Mouse (Mus musculus) left cerebral cortex, postnatal 10 days (tissue): ENCODE data around the gene Spindoc. TPM values are rescaled to one million over a fixed set of nuclear protein-coding genes. Genes with fewer than 3 reads are reported as not detected.

ENCODE experiments used
- DNase-seq, 2 experiments: peaks; one replicate each; pipeline ENCODE4 v3.0.0; 2021 to 2022; ENCODE audit warnings: low spot score in 2 of 2, mixed read lengths in 1 of 2; ENCODE audit errors: extremely low spot score in 1 of 2
- intact Hi-C: fragments of 180-260 bp; cut with DNase I; formaldehyde crosslinking; loops from one replicate; pipeline ENCODE4 v1.15.1; 2025
- total RNA-seq, 2 experiments: library from RNA; stranded (reverse); gene quantifications; 2 replicates each; pipeline ENCODE4 v1.2.3; 2021

Gene Spindoc
- total RNA-seq, 2 experiments from 2014 or later: 33.4 to 38.2 TPM

DNA sequence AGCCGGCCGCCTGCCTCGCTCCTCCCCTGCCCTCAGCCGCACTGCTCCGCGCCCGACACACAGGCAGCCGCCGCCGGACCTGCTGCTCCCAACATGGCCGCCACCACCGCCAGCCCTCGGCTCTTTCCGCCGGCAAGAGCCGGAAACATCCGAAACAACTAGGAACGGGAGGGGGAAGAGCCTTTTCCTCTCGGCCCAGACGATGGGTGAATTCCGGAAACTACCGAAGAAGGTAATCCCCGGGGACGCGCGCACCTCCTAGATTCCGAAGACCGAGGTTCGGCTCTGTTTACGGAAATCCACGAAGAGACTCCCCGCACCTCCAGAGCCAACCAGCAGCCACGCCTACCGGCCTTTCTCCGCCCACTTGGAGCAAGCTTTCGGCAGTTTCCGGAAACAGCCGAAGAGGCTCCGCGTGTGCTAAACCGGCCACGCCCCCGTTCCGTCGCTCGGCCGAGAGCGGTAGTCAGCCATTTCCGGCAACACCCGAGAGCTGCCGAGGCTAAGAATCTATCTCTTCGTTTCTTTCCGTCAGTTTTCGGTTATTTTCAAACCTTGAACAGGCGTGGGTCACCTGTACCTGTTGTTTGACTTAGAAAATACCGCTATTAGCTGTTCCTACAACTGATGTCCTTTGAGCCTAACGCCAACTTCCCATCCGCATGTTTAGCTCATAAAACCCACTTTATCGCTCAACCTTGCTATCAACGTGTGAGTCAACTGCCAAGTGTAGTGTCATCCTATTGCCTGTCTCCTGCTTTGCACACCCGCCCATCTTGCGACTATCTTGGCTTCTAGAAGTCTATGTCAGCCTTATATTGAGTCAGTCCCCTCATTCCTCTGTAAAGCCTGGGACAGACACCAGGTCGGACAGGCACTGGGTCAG, 41.0 kb downstream of the Spindoc start, which contains the start of gene Mark2:
Gene Mark2 (minus strand): TSS at position 349 of the 886 bp plus-strand sequence.
- peak; percentile 99 for DNase-seq
- intact Hi-C loops: loop anchor here (2.0 to 5.0 kb wide), 2 partner anchors 63 to 279 kb away; no protein-coding TSS in a partner anchor

DNA sequence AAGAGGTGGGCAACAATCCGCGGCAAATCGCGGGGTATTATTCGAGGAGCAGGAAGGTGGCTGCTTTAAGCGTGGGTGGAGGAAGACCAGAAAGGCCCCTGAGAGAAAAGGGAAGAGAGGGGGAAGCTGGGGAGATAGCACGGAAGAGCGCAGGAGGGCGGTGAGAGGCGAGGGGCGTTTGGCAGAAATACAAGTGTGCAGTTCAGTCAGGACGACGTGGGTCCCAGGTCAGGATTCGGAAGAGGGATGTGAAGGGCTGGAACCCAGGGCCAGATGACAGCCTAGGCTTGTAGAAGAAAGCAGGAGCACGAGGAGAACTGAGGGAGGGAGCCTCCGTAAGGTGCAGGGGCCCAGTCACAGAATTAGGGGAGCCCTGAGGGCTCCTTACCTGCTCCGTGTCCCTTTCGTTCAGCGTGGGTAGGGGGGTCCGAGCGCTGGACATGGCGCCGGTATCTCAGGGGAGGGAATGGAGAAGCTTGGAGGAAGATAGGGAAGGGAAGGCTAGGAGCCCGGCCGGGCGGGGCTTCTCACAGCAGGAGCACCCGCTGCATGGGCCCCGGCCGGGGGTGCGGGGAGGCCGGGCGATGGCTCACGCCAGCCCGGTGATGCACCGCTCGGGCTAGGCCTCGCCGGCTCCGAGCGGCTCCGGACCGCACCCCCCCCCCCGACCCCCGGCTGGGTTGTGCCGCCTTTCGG, 41.9 kb downstream of the Spindoc start:
- peak in 1 of 2 experiments; percentile 44 for DNase-seq
- intact Hi-C loops: loop anchor here (2.0 to 5.0 kb wide), 2 partner anchors 62 to 279 kb away; no protein-coding TSS in a partner anchor

GRCm38 (mm10) chr19:7340371-7340779, 42.4 kb downstream of the Spindoc start:
- intact Hi-C loops: loop anchor here (2.0 to 5.0 kb wide), 2 partner anchors 62 to 278 kb away; no protein-coding TSS in a partner anchor
- DNase-seq: peak; percentile 30 to 34

GRCm38 (mm10) chr19:7339867-7340266, 42.9 kb downstream of the Spindoc start:
- intact Hi-C loops: loop anchor here (2.0 to 5.0 kb wide), 2 partner anchors 61 to 278 kb away; no protein-coding TSS in a partner anchor
- DNase-seq: no peak

- no peak for DNase-seq
- intact Hi-C loops: no loop called here
Measured at GRCm38 (mm10) chr19:7339026-7339425, 43.8 kb downstream of the Spindoc start.

DNA sequence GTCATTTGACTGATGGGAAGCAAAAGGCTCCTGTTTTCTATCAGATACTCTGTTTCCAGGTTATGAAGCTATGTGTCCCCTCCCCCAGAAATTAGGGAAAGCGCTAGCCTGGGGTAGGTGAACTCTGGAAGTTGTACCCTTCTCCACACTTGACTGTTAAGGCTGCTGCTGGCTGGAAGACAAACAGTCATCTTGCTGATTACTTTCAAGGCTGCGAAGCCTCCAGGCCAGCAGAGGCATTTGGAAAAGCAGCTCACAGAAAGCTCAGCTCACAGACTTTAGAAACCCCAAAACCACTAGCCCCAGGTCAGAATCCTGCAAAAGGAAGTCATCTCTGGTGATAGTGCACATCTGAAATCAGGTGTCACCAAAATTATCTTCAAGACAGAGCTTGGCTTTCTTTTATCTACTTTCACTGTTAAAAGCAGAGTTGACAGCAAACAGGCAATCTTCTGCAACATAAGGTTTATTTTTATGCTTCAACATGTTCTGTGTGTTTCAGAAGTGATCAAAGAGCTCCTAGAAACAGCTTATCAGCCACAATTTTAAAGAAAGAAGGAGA, 44.9 kb downstream of the Spindoc start:
- no peak for DNase-seq
- intact Hi-C loops: no loop called here

DNA sequence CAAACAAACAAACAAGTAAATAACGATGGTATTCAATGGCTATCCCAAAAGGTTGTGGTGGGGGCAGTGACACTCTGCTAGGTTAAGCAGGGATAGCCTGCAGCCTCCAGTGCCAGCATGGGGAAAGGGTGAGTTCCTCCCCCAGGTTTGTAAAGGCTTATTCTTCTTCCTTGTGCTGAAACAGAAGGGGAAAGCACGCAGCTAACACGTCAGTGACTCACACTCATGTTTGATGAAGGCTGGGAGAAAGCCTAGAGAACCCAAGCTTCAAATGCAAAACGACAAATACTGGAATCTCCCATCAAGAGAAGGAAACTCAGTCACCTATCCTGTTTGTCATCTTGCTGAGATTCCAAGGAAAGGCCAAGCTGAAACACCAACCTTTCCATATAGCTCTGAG, 47.1 kb downstream of the Spindoc start:
- DNase-seq: no peak
- intact Hi-C loops: no loop called here

- no peak for DNase-seq
- intact Hi-C loops: no loop called here
Measured at GRCm38 (mm10) chr19:7334049-7334448, 48.7 kb downstream of the Spindoc start.

DNA sequence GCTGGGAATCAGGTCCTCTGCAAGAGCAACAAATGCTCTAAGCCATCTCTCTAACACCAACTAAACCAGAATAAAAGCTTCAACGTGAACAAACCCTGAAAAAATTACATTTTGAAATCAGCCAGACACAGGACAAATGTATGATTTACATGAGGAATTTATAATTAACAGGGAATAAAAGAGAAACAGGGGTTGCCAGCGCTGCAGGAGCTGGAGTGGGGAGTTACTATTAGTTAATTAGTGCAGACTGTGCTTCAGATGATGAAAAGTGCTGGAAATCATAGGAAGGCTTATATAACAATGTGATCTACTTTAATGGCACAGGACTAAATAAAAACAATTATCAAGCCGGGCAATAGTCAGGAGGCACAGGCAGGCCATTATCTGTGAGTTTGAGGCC, 61.4 kb downstream of the Spindoc start:
- intact Hi-C loops: no loop called here
- no peak for DNase-seq

DNA sequence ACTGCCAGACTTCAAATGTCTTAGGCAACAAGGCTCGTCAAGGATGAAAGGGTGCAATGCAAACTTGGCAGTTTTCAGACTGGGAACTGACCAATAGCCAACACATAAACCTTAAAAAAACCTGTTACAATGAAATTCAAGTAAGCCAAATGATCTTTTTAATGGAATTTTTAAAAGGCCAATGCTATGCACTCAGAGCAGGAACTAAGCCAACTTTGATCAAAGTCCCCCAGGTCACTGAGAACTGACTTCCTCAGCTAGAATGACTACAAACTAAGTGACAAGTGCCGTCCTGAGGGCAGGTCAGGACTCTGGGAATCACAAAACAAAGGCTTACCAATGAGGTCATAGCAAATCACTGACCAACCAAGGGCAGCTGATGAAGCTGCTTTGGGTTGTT, 62.6 kb downstream of the Spindoc start:
- no peak for DNase-seq
- intact Hi-C loops: no loop called here

DNA sequence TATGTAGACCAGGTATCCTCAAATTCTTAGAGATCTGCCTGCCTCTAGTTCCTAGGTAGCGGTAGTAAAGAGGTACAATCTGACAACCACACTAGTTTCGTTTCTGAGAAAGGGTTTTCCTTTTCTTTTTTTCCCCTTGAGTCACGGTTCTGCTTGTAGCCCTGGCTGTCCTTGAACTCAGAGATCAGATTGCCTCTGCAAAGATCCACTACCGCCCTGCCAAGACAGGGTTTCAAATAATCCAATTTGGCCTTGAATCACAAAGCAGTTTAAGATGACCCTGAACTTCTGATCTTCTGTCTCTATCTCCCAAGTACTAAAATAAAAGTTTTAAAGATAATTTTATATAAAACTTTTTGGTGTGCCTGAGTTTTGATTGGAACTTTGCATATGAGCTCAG, 65.1 kb downstream of the Spindoc start:
- DNase-seq: no peak
- intact Hi-C loops: no loop called here

DNA sequence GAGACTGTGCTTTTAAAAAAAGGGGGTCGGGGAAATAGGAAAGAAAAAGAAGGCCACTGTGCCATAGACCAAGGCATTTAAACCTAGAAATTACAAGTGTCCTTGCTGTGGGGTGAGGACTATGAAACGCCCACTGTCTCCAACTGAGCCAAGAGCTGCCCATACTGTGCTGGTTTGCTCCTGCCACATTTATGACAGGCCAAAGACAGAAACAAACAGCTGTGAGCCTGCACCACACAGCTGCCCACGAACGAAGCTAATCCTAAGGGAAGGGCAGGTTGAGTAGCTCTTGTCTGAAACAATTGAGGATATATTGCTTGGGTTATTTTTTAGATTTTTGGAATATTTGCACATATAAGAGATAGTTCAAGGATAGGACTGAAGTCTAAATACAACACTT, 66.0 kb downstream of the Spindoc start:
- intact Hi-C loops: no loop called here

DNA sequence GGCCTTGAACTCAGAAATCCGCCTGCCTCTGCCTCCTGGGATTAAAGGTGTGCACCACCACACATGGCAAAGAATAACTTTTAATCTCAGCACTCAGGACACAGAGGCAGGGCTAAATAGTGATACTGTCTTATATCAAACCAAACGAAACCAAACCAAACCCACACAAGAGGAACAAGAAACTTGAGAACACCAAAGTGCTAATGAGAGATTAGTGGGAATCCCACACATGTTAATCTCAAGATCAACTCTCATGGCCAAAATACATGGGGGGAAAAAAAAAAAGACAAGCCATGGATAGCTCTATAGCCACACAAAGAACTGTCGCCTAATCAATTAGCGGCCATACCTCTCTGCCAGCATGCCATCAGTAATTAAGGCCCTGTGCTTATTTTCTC, 67.2 kb downstream of the Spindoc start:
- no peak for DNase-seq
- intact Hi-C loops: no loop called here

More for the DNA sequence above, 66.0 kb downstream of the Spindoc start:
- DNase-seq: no peak

DNA sequence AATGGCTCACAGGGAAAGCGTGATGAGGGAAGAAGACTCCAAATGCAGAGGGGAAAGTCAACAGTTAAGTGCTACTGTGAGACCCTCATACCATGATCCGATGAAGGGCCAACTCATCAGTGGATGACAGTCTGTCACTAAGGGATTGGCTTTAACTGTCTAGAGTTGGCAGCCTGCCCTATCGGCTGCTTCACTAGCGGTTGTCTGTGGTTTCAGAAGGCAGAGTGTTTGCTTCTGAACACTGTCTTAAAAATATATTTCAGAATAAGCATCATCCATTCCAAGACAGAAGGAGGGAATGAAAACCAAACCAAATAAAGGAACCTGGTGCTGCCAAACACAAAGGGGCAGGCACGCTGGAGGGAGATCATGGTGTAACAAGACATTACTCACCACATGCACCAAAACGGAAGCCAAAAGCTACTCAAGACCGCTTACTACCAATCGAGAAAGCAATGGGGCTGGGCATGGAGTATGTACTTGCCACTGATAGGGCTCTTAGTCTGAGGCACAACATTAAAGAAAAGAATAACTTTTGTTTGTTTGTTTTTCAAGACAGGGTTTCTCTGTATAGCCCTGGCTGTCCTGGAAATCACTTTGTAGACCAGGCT, 67.7 kb downstream of the Spindoc start:
- peak in 1 of 2 experiments; percentile 61 for DNase-seq
- intact Hi-C loops: no loop called here

GRCm38 (mm10) chr19:7313660-7314059, 69.1 kb downstream of the Spindoc start:
- intact Hi-C loops: no loop called here

GRCm38 (mm10) chr19:7311306-7311705, 71.5 kb downstream of the Spindoc start:
- intact Hi-C loops: no loop called here
- no peak for DNase-seq

More at GRCm38 (mm10) chr19:7313660-7314059, 69.1 kb downstream of the Spindoc start:
- no peak for DNase-seq

DNA sequence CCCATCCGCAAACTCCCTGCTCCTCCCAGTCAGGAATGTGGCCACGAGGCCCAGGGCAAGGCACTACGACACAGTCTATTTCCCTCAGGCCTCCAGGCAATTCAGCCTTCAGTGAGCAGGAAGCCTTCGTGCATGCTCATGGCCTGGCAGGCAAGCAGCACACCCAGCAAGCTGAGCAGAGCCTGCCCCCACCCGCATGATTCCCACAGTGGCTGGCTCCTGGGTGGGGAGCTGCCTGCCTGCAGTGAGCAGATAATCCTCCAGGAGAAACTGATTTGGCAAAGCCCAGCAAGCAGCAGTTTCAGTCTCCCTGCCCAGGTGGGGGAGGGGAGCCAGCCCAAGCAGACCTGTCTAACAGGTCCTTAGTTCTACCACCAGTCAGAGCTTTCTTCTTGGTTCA, 72.1 kb downstream of the Spindoc start:
- intact Hi-C loops: no loop called here
- peak in 1 of 2 experiments; percentile 67 for DNase-seq

- intact Hi-C loops: no loop called here
- no peak for DNase-seq
Measured at GRCm38 (mm10) chr19:7309738-7310330, 73.0 kb downstream of the Spindoc start.
